Mouse (Mus musculus): ENCODE measurements around the gene Alox5ap. TPM values are rescaled to one million over a fixed set of nuclear protein-coding genes. Genes with fewer than 3 reads are reported as not detected.

The Alox5ap gene
- polyA plus RNA-seq, 1 experiment = 31.2 TPM

GRCm38 (mm10) chr5:149337148-149337547 is 72.6 kb downstream of the Alox5ap start:
- Histone ChIP-seq H3K4me3 (replicated peaks) (no peak overlapping the region), H3K9me3 (peaks cover 17% of the 10 kb centered on the region), H3K27me3 (replicated peaks) (no peaks in the 10 kb centered on the region), H3K36me3 (replicated peaks; ENCODE audit: low read length) (peaks cover 23% of the 10 kb centered on the region), H3K4me1 (peaks cover 10% of the 10 kb centered on the region)
- TF ChIP-seq FLI1 (IDR thresholded peaks at IDR 0.05; ENCODE audit: low read length) (no peak), GATA1 (IDR thresholded peaks at IDR 0.05; ENCODE audit: borderline replicate concordance, low read length) (no peak)

Other genes starting within 250 kb of the Alox5ap start
- gene Uspl1, start 80.4 kb upstream of the Alox5ap start, polyA plus RNA-seq (2012; ENCODE audit: insufficient read depth, low replicate concordance) = 0.91 TPM in 1 of 2 replicates, not detected in the other
- 21.8 and 484 TPM in 2 replicates for gene Hmgb1, start 80.3 kb upstream of the Alox5ap start, polyA plus RNA-seq (2012; ENCODE audit: insufficient read depth, low replicate concordance)
- not detected in 2 replicates for gene Medag, start 147.0 kb downstream of the Alox5ap start, polyA plus RNA-seq (2012; ENCODE audit: insufficient read depth, low replicate concordance)
- gene Tex26, start 174.9 kb downstream of the Alox5ap start, polyA plus RNA-seq (2012; ENCODE audit: insufficient read depth, low replicate concordance) = not detected in 2 replicates

Data from megakaryocyte, embryonic 14.5 days (primary cell).